Mouse (Mus musculus) embryonic stem cell, embryonic (primary cell): ENCODE measurements around the gene Exoc8.

ENCODE experiments used
- CTCF ChIA-PET, 4 experiments: fragments of 300-600 bp in 2 of 4; fragments of 350-600 bp in 2 of 4; sonication (Branson Sonifier 250); formaldehyde crosslinking; loops; one replicate each; lab custom pipeline; 2022; ENCODE audit warnings: inconsistent platforms in 2 of 4; lab: Charles Lee
- POLR2A ChIA-PET, 4 experiments: fragments of 300-600 bp in 2 of 4; fragments of 350-600 bp in 2 of 4; sonication (Branson Sonifier 250); formaldehyde crosslinking; loops; one replicate each; lab custom pipeline; 2022; ENCODE audit warnings: antibody characterized with exemption in 4 of 4, inconsistent platforms in 1 of 4; lab: Charles Lee

Gene Exoc8

DNA sequence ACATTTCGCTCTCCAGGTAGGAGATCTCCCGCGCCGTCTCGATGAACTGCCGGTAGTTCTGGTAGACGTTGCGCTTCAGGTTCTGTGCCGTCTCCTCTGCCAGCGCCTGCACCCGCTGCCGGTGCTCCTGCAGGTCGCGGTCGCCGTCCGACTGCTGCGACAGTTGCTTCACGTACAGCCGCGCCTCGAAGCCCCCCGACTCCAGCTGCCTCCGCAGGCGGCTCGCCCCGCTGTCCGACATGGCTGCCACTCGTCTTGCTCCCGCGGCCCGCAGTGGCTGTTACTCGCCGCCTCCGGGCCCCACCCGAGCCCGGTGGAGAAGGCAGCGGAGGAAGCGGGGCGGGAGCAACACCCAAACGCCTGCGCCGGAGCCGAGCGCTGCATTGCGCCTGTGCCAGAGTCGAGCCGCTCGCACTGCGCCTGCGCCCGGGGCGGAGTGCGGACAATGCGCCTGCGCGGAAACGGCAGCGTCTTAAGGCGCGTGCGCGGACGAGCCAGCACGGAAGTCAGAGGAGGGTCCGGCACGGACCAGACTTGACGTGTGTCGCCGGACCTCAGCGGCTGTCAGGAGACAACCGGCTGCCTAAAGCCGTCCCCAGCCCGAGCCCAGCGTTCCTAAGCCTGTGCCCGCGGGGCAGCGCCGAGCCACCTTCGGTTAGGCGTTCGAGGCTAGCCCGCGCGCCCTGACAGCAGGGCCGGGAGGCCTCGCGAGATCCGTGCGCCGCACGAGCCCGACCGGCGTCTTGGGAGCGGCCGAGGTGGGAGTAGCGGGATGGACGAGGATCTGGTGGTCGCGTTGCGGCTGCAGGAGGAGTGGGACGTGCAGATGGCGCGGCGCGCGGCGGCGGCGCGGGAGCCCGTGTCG is at the start of gene Exoc8, which contains the start of gene Sprtn:
Gene Exoc8, minus strand, starts transcription at position 320 of the 865 bp plus-strand sequence.
Gene Sprtn, plus strand, starts transcription at position 501 of the 865 bp plus-strand sequence.
- ChIA-PET CTCF (interaction anchor here in 2 of 4 experiments (0.6 to 1.4 kb wide), 2 partner anchors 16 to 58 kb away, joined by 3 read pairs; no protein-coding TSS in a partner anchor), POLR2A (interaction anchor here in 2 of 4 experiments (0.8 to 2.4 kb wide), 6 partner anchors 8 to 60 kb away, joined by 3 to 10 read pairs (median 4); partner anchors contain the start of gene Gnpat (in 1 of the 2))

DNA sequence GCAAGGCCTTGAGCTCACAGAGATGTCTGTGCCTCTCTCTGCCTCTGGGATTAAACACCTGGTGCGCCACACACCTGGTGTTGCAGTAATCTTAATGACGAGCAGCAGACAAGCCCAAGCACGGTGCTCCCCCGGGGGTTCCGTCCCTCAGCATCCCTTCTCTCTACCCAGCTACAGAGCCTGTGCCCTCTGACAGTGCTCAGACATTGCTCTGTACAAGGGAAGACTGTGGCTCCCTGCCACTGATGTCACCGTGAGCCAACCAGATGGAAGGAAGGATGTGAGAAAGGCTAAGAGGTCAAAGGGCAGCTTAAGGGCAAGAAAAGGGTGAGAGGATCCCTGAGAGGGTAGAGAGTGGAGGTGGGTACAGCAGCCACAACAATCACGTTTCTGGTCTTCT is 46.9 kb upstream of the Exoc8 start:
- ChIA-PET CTCF (interaction anchor here in 1 of 4 experiments (1.2 kb wide), 1 partner anchor 14 kb away, joined by 10 read pairs; no protein-coding TSS in a partner anchor), POLR2A (interaction anchor here in 2 of 4 experiments (0.6 to 0.7 kb wide), 2 partner anchors 30 to 799 kb away, joined by 3 to 5 read pairs; no protein-coding TSS in a partner anchor)

DNA sequence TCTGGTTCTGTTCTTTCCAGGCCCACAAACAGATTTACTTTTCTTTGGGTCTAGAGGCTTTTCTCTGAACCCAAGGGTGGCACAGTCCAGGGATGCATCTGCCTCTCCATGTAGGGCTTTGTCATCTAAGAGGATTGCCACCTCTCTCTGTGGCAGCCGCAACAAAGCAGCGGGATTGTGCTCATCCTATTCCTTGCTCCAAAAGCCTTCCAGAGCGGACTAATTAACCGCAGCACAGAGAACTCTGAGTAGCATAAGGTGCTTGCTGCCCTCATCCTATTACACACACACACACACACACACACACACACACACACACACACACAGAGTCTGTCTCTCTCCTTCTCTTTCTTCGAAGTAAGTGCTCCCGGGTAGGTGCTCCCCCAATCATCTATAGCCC is 46.3 kb upstream of the Exoc8 start:
- POLR2A ChIA-PET, result interaction anchor here in 1 of 4 experiments (0.7 kb wide), 1 partner anchor 799 kb away, joined by 3 read pairs; no protein-coding TSS in a partner anchor
- CTCF ChIA-PET, result no interaction called here

- ChIA-PET POLR2A (interaction anchor here in 1 of 4 experiments (1.1 to 1.2 kb wide), 2 partner anchors 11 to 13 kb away, joined by 3 to 4 read pairs; no protein-coding TSS in a partner anchor), CTCF (interaction anchor here in 2 of 4 experiments (0.5 to 0.6 kb wide), 3 partner anchors 8 to 246 kb away, joined by 3 read pairs; no protein-coding TSS in a partner anchor)
These were observed 39.8 kb upstream of the Exoc8 start for GRCm38 (mm10) chr8:124937293-124937692.

GRCm38 (mm10) chr8:124936699-124937098 is 39.2 kb upstream of the Exoc8 start:
- ChIA-PET CTCF (interaction anchor here in 1 of 4 experiments (0.5 to 0.6 kb wide), 2 partner anchors 9 to 247 kb away, joined by 3 read pairs; no protein-coding TSS in a partner anchor), POLR2A (interaction anchor here in 1 of 4 experiments (1.1 to 1.2 kb wide), 2 partner anchors 10 to 14 kb away, joined by 3 to 4 read pairs; no protein-coding TSS in a partner anchor)

GRCm38 (mm10) chr8:124935116-124935515 is 37.6 kb upstream of the Exoc8 start:
- POLR2A ChIA-PET, result interaction anchor here in 2 of 4 experiments (0.6 to 1.3 kb wide), 7 partner anchors 11 to 262 kb away, joined by 3 to 4 read pairs (median 3); no protein-coding TSS in a partner anchor
- CTCF ChIA-PET, result interaction anchor here (0.6 to 0.9 kb wide), 6 partner anchors 23 to 873 kb away, joined by 3 to 5 read pairs (median 4); no protein-coding TSS in a partner anchor

GRCm38 (mm10) chr8:124932435-124932834 is 34.9 kb upstream of the Exoc8 start:
- POLR2A ChIA-PET, result interaction anchor here in 2 of 4 experiments (1.0 to 1.6 kb wide), 2 partner anchors 10 to 15 kb away, joined by 3 to 5 read pairs; no protein-coding TSS in a partner anchor
- CTCF ChIA-PET, result interaction anchor here in 3 of 4 experiments (0.6 to 0.9 kb wide), 5 partner anchors 10 to 188 kb away, joined by 3 to 4 read pairs (median 3); partner anchors contain the start of gene Tsnax (in 1 of the 3)

DNA sequence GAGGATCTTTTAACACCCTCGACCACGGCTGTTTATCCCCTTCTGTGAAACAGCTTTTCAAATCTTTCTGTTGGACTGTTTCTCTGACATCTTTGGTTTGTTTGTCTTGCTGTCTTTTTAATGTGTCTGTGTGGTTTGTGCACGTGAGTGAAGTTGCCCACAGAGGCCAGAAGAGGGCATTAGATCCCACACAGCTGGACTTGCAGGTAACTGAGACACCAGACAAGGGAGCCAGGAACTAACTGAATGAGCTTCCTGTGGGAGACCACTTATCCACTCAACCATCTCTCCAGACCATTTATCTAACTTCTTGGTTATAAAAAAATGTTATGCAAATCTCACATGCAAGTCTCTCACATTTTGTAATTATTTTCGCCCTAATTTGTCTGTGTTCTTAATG is 33.1 kb upstream of the Exoc8 start:
- CTCF ChIA-PET, result interaction anchor here (0.7 to 1.2 kb wide), 16 partner anchors 9 to 1447 kb away, joined by 3 to 12 read pairs (median 5); no protein-coding TSS in a partner anchor

DNA sequence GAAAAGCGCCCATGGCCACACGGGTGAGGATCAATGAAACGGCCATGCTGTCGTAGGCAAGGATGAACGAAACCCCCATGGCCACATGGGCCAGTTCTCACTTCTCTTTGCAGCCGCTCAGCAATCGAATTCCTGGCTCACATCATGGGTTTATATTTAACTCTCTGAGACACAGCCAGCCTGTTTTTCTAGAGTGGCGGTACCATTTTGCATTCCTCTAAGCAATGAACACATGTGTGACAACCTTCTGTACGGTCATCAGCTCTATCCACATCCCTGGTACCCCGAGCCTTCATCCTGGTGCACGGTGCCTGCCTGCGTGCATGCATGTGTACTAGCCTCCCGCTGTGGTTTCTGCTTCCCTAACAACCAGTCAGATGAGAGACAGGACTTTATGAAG is 32.6 kb upstream of the Exoc8 start:
- CTCF ChIA-PET, result interaction anchor here (0.7 to 1.2 kb wide), 13 partner anchors 9 to 1447 kb away, joined by 3 to 12 read pairs (median 5); no protein-coding TSS in a partner anchor

More for the DNA sequence above, 33.1 kb upstream of the Exoc8 start:
- POLR2A ChIA-PET, result interaction anchor here in 3 of 4 experiments (0.7 to 1.8 kb wide), 13 partner anchors 9 to 251 kb away, joined by 3 to 11 read pairs (median 3); partner anchors contain the start of gene Egln1 (in 1 of the 3)

GRCm38 (mm10) chr8:124929006-124929405 is 31.5 kb upstream of the Exoc8 start:
- ChIA-PET CTCF (interaction anchor here in 1 of 4 experiments (0.6 kb wide), 2 partner anchors 19 to 101 kb away, joined by 3 to 5 read pairs; no protein-coding TSS in a partner anchor), POLR2A (interaction anchor here in 1 of 4 experiments (0.6 to 1.8 kb wide), 2 partner anchors 10 to 185 kb away, joined by 3 read pairs; no protein-coding TSS in a partner anchor)

More for the DNA sequence above, 32.6 kb upstream of the Exoc8 start:
- POLR2A ChIA-PET, result interaction anchor here in 3 of 4 experiments (0.5 to 1.8 kb wide), 13 partner anchors 9 to 250 kb away, joined by 3 to 11 read pairs (median 3); partner anchors contain the start of gene Egln1 (in 1 of the 3)

DNA sequence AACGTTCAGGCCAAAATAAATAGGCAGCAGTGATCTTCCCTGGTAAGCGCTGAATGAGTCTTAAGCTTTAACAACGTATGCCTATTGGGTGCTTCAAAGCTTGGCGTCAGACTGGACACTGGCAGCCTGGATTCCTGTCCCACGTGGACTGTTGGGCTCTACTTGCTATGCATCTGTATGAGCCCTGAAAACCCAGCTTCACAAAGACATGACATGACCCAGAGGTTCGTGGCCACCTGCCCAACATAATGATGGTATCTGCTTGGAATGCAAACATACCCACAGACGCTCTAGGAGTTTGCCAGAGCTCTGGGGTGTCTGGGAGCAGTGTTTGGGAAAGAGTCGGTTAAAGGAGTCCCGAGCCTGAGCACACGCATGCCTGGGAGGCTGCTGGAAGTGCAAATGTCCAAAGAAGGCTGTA is 28.9 kb upstream of the Exoc8 start:
- CTCF ChIA-PET, result no interaction called here
- POLR2A ChIA-PET, result interaction anchor here in 1 of 4 experiments (0.5 to 1.2 kb wide), 2 partner anchors 10 to 13 kb away, joined by 3 read pairs; no protein-coding TSS in a partner anchor

DNA sequence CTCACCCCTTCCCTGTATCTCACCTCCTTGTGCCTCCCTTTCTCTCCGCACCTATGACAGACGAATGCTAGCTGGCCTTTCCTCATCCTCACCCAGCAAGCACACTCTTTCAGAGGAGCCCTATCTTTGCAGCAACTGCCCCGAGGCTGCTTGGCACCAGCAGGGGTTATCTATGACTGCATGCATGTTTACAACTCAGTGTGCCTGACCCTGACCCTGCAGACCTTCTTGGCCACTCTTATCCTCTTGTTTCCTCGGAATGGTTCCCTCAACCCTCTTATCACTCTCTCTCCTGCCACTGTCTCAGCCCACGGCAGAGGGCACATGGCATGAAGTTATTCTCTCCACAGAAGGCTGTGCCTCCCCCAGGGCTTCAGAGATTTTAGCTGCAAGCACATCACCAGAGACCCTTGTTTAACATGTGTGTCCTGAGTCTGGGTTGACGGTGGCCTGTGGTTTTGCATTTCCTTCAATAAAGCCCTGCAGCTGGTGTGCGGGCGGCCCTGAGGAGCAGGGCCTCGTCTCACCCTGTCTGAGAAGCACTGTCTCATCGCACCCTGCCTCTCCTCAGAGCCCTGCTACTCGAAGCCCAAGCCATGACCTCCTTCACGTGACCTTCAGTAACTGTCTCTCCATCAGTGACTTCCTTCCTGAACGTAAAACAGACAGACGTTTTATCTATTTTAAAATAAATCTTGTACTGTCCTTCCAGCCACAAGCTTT is 28.2 kb upstream of the Exoc8 start:
- POLR2A ChIA-PET, result interaction anchor here in 1 of 4 experiments (1.2 kb wide), 1 partner anchor 11 kb away, joined by 3 read pairs; no protein-coding TSS in a partner anchor

DNA sequence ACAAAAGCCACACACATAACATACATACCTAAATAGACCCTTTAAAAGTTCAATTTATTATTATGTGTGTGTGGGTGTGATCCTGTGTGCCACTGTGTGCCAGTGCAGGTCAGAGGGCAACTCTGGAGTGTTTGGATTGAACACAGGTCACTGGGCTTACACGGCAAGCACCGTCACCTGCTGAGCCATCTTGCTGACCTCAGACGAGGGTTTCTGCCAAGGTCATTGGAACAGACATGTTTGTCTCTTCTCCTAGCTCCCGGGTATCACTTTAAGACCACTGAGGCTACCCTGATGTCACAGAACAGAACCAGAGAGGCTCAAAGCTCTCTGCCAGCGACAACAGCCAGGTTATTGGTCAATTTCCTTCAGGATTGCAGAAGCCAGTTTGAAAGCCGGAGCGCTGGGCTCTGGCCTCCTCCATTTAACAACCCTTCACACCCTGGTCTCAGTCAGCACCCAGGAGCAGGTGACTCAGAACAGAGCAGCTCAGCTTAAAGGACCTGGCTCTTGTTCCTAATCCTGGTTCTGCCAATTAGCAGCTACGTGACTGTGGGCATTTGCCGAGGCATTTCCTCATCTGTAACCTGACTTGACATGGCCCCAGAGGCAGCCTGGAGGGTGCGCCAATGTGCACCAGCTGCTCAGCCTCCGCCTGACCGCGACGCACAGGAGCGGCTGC is 26.6 kb upstream of the Exoc8 start:
- POLR2A ChIA-PET, result interaction anchor here in 2 of 4 experiments (0.6 to 1.4 kb wide), 3 partner anchors 11 to 259 kb away, joined by 3 read pairs; no protein-coding TSS in a partner anchor
- CTCF ChIA-PET, result interaction anchor here in 1 of 4 experiments (0.6 to 1.5 kb wide), 2 partner anchors 45 to 55 kb away, joined by 3 read pairs; no protein-coding TSS in a partner anchor

More for the DNA sequence above, 28.2 kb upstream of the Exoc8 start:
- CTCF ChIA-PET, result no interaction called here

GRCm38 (mm10) chr8:124922490-124923089 is 25.1 kb upstream of the Exoc8 start:
- ChIA-PET POLR2A (interaction anchor here in 1 of 4 experiments (1.2 to 1.4 kb wide), 3 partner anchors 11 to 18 kb away, joined by 3 to 5 read pairs (median 3); no protein-coding TSS in a partner anchor), CTCF (interaction anchor here in 1 of 4 experiments (1.6 kb wide), 1 partner anchor 58 kb away, joined by 3 read pairs; no protein-coding TSS in a partner anchor)

DNA sequence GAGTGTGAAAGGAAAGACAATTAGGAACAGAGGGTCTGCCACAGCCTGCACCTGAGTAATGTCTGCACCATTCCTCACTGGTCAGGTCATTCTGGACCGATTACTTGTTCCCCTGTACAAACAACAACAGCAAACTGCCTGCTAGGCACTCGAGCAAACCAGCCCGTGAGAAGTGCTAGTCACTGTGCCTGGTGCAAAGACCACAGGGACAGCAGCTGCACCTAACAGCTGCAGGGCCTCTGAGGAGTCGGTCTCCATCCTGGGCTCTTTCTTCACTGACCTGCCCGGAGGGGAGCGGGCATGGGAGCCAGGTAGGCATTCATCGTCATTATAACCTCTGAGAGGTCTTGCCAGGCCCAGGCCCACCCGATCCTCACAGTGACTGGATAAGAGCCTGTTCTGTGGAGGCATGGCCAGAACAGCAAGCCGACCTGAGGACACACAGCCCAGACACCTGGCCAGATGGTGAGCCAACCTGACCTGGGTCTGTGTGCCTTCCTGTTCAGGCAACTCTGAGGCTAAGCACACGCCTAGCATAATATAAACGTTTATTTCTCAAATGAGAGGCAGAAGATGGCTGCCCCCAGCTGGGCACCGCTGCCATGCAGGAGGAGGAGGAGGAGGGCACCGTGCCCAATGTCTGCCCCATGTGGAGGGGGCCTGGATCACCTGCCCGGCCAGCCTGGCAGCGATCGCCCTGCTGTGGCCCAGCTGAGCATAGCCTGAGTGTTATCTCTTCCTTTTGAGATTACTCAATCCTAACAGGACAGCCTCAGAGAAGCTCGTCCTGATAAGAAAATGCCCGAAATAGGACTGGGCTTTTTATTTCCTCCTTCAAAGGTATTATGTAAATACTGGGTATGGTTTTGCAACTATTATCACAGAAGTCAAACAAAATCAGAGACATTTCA is 24.1 kb upstream of the Exoc8 start:
- ChIA-PET CTCF (interaction anchor here in 2 of 4 experiments (0.6 to 1.6 kb wide), 2 partner anchors 11 to 59 kb away, joined by 3 read pairs; no protein-coding TSS in a partner anchor), POLR2A (interaction anchor here in 1 of 4 experiments (1.1 to 1.4 kb wide), 3 partner anchors 10 to 50 kb away, joined by 3 to 5 read pairs (median 3); no protein-coding TSS in a partner anchor)
